Mouse (Mus musculus): ENCODE measurements around the gene Il17d. TPM values are rescaled to one million over a fixed set of nuclear protein-coding genes. Genes with fewer than 3 reads are reported as not detected.

The Il17d gene
- polyA plus RNA-seq, 1 experiment from 2014 or later = 7.4 TPM

- peak; percentile 25; the same call in 1 of the 2 replicates for ATAC-seq (ENCODE audit: low FRiP score, low read depth)
- no peaks in the 10 kb centered on the region for H3K9me3 ChIP-seq
- peak overlapping the region; percentile 72 for H3K4me2 ChIP-seq
- 0 out of 2 replicates have a peak overlapping the region, but pooled peaks have one; percentile 75 for H3K9ac ChIP-seq
- peak overlapping the region; percentile 72 for H3K27ac ChIP-seq (replicated peaks)
- H3K4me3 ChIP-seq = peak overlapping the region; percentile 69
- peaks cover 24% of the 10 kb centered on the region for H3K4me1 ChIP-seq (replicated peaks)
- 61% methylated on average over 10 of the region's 10 CpGs for WGBS
- H3K27me3 ChIP-seq = peaks cover 14% of the 10 kb centered on the region
- no peaks in the 10 kb centered on the region for H3K36me3 ChIP-seq
Observed at GRCm38 (mm10) chr14:57526050-57526623, 1.6 kb downstream of the Il17d start.

DNA sequence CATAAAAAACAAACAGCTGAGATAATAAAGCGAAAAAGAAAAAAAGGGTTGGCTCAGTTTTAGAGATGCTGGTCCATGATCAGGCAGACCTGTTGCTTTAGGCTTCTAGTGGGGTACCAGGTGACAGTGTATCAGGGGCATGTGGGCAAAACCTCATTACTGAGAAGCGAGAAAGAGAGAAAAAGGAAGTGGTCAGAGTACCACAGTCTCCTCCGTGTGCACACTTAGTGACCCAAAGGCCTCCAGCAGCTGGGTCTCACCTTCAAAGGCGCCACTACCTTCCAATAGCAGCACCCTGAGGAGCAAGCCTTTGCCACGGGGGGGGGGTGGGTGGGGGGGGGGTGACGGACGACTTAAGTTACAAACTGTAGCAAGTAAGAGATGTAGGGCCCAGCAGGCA lies 2.5 kb downstream of the Il17d start:
- 43% methylated on average over 7 of the region's 7 CpGs for WGBS
- Histone ChIP-seq H3K4me1 (replicated peaks) (peaks cover 24% of the 10 kb centered on the region), H3K4me3 (no peak overlapping the region), H3K36me3 (no peaks in the 10 kb centered on the region), H3K4me2 (no peak overlapping the region), H3K27me3 (peaks cover 14% of the 10 kb centered on the region), H3K27ac (replicated peaks) (no peak overlapping the region), H3K9me3 (no peaks in the 10 kb centered on the region), H3K9ac (no peak overlapping the region)
- ATAC-seq (ENCODE audit: low FRiP score, low read depth) = no peak

GRCm38 (mm10) chr14:57527598-57527997 lies 3.0 kb downstream of the Il17d start:
- no peak overlapping the region for H3K4me3 ChIP-seq
- whole genome bisulfite sequencing = 30% methylated on average over 2 of the region's 2 CpGs
- H3K9me3 ChIP-seq = no peaks in the 10 kb centered on the region
- ATAC-seq (ENCODE audit: low FRiP score, low read depth) = no peak
- H3K27ac ChIP-seq (replicated peaks) = no peak overlapping the region
- H3K36me3 ChIP-seq = no peaks in the 10 kb centered on the region
- H3K9ac ChIP-seq = no peak overlapping the region
- peaks cover 16% of the 10 kb centered on the region for H3K27me3 ChIP-seq
- no peak overlapping the region for H3K4me2 ChIP-seq
- H3K4me1 ChIP-seq (replicated peaks) = peaks cover 24% of the 10 kb centered on the region

GRCm38 (mm10) chr14:57529086-57529785 lies 4.7 kb downstream of the Il17d start:
- H3K27ac ChIP-seq (replicated peaks) = no peak overlapping the region
- H3K36me3 ChIP-seq = no peaks in the 10 kb centered on the region
- WGBS = 57% methylated on average over 10 of the region's 10 CpGs
- H3K4me2 ChIP-seq = no peak overlapping the region
- H3K4me3 ChIP-seq = no peak overlapping the region
- peaks cover 26% of the 10 kb centered on the region for H3K4me1 ChIP-seq (replicated peaks)
- ATAC-seq (ENCODE audit: low FRiP score, low read depth) = no peak
- no peak overlapping the region for H3K9ac ChIP-seq
- H3K9me3 ChIP-seq = no peaks in the 10 kb centered on the region
- peaks cover 12% of the 10 kb centered on the region for H3K27me3 ChIP-seq

DNA sequence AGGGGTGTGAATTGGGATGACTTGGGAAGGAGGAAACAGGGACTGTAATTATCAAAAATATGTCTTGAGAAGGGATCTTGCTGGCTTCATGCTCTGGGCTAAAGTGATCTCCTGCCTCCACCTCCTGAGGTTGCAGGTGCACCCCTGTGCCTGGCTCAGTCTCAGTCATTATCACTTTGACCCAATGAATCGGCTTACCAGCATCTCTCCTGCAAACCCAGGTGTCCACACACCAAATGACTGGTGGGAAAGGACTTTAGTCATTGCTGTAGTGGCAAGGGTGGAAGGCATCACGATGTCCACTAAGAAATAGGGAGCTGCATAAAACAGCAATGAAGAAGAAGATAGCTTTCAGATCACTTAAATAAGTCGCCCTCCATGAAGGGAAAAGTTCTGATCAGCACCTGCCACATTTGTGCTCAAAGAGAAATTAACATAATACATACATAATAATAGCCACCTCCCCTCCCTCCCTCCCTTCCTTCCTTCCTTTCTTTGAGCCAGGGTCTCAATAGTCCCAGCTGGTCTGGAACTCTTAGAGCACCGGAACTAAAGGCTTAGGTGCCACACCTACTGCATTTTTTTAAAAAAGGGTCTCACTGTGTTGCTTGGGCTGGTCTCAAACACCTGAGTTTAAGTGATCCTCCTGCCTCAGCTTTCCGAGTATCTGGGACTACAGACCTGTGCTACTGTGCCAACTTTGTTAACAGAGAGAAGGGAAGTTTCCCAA lies 5.4 kb downstream of the Il17d start:
- Histone ChIP-seq H3K4me1 (replicated peaks) (peaks cover 30% of the 10 kb centered on the region), H3K36me3 (no peaks in the 10 kb centered on the region), H3K27me3 (peaks cover 12% of the 10 kb centered on the region), H3K27ac (replicated peaks) (no peak overlapping the region), H3K9me3 (no peaks in the 10 kb centered on the region), H3K9ac (no peak overlapping the region), H3K4me2 (no peak overlapping the region), H3K4me3 (no peak overlapping the region)
- 65% methylated on average over 5 of the region's 5 CpGs for WGBS
- ATAC-seq (ENCODE audit: low FRiP score, low read depth) = no peak

GRCm38 (mm10) chr14:57532577-57532976 lies 8.0 kb downstream of the Il17d start:
- Histone ChIP-seq H3K27ac (replicated peaks) (no peak overlapping the region), H3K4me2 (no peak overlapping the region), H3K9me3 (no peaks in the 10 kb centered on the region), H3K4me3 (no peak overlapping the region), H3K4me1 (replicated peaks) (peaks cover 32% of the 10 kb centered on the region), H3K9ac (no peak overlapping the region), H3K36me3 (no peaks in the 10 kb centered on the region), H3K27me3 (peaks cover 7% of the 10 kb centered on the region; the same call in 1 of the 2 replicates)
- WGBS = 92% methylated on average over 3 of the region's 3 CpGs
- no peak for ATAC-seq (ENCODE audit: low FRiP score, low read depth)

DNA sequence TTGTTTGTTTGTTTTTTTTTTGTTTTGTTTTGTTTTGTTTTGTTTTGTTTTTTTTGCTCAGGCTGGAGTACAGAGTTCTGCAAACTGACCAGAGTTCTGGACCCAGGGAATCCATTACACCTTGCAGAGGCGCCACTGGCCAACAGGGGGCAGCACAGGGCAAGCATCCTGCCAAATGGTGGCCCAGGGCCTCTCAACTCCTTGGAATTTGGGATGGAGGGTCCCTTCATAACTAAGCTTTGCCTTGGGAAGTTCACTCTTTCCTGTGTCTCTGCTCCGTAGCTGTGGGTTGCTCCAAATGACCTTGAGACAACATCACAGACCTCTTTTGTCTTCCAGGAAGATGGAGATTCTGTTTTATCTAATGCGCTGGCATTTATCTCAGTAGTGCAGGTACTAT lies 8.6 kb downstream of the Il17d start:
- ATAC-seq (ENCODE audit: low FRiP score, low read depth) = no peak
- Histone ChIP-seq H3K4me1 (replicated peaks) (peaks cover 34% of the 10 kb centered on the region), H3K27me3 (0 out of 2 replicates have a peak, but pooled peaks cover 6% of the 10 kb centered on the region), H3K36me3 (no peaks in the 10 kb centered on the region), H3K9me3 (no peaks in the 10 kb centered on the region), H3K27ac (replicated peaks) (no peak overlapping the region), H3K4me3 (no peak overlapping the region), H3K4me2 (no peak overlapping the region), H3K9ac (no peak overlapping the region)
- 38% methylated on average over 3 of the region's 3 CpGs for WGBS

DNA sequence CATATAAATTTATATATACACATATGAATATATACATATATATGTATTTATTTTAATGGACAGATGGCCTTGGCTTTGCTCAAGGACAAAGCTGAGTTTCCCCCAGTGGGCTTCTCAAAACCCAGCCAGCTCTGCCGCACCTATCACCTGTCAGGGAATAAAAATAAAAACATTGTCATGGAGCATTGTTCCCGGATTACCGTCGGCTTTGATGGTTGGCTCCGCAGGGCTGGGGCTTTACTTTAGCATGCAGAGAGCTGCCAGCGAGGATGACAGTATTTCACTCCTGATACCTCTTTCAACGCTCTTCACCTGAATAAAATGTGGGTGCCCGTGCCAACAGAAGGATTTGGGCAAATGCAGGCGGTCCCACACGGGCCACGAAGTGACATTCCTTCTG lies 9.3 kb downstream of the Il17d start:
- Histone ChIP-seq H3K4me2 (no peak overlapping the region), H3K9ac (no peak overlapping the region), H3K4me1 (replicated peaks) (peaks cover 34% of the 10 kb centered on the region), H3K27me3 (0 out of 2 replicates have a peak, but pooled peaks cover 6% of the 10 kb centered on the region), H3K4me3 (no peak overlapping the region), H3K27ac (replicated peaks) (no peak overlapping the region), H3K9me3 (no peaks in the 10 kb centered on the region), H3K36me3 (no peaks in the 10 kb centered on the region)
- 18% methylated on average over 11 of the region's 11 CpGs for WGBS
- ATAC-seq (ENCODE audit: low FRiP score, low read depth) = no peak

- Histone ChIP-seq H3K27me3 (0 out of 2 replicates have a peak, but pooled peaks cover 6% of the 10 kb centered on the region), H3K9me3 (no peaks in the 10 kb centered on the region), H3K4me3 (no peak overlapping the region), H3K4me2 (no peak overlapping the region), H3K4me1 (replicated peaks) (peaks cover 34% of the 10 kb centered on the region), H3K36me3 (no peaks in the 10 kb centered on the region), H3K27ac (replicated peaks) (peak overlapping the region; percentile 63; the same call in 1 of the 2 replicates), H3K9ac (no peak overlapping the region)
- no peak for ATAC-seq (ENCODE audit: low FRiP score, low read depth)
- WGBS = 12% methylated on average over 5 of the region's 5 CpGs
Observed at GRCm38 (mm10) chr14:57534346-57534745, 9.8 kb downstream of the Il17d start.

DNA sequence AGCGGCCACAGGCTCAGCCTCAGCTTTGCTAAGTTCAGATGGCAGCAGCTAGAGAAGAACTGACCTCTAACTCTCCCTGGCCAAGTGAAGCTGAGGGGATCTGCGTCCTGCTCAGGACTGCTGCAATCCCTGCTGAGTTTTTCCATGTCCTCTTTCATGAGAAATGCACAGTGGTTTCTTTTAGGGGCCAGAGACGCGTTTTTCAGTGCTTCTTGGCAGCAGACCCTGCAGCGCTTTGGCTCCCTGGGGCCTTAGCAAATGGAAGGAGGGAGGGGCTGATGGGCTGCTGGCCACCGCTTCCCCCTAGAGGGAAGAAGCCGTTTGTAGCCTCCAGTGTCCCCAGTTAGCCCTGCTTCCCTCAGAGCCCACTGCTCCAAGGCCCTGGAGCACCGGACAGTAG lies 10.4 kb downstream of the Il17d start:
- WGBS = 12% methylated on average over 8 of the region's 8 CpGs
- Histone ChIP-seq H3K36me3 (no peaks in the 10 kb centered on the region), H3K27ac (replicated peaks) (peak overlapping the region; percentile 63), H3K4me3 (no peak overlapping the region), H3K9ac (no peak overlapping the region), H3K27me3 (0 out of 2 replicates have a peak, but pooled peaks cover 6% of the 10 kb centered on the region), H3K4me2 (peak overlapping the region; percentile 11; the same call in 1 of the 2 replicates), H3K9me3 (no peaks in the 10 kb centered on the region), H3K4me1 (replicated peaks) (peaks cover 34% of the 10 kb centered on the region)
- peak; percentile 59; the same call in 1 of the 2 replicates for ATAC-seq (ENCODE audit: low FRiP score, low read depth)

GRCm38 (mm10) chr14:57535646-57536045 lies 11.1 kb downstream of the Il17d start:
- Histone ChIP-seq H3K9ac (no peak overlapping the region), H3K4me1 (replicated peaks) (peaks cover 34% of the 10 kb centered on the region), H3K9me3 (no peaks in the 10 kb centered on the region), H3K36me3 (no peaks in the 10 kb centered on the region), H3K27me3 (0 out of 2 replicates have a peak, but pooled peaks cover 6% of the 10 kb centered on the region), H3K4me2 (no peak overlapping the region), H3K27ac (replicated peaks) (peak overlapping the region; percentile 63; the same call in 1 of the 2 replicates), H3K4me3 (no peak overlapping the region)
- 0 out of 2 replicates have a peak, but pooled peaks have one; percentile 11 for ATAC-seq (ENCODE audit: low FRiP score, low read depth)
- WGBS = 32% methylated on average over 6 of the region's 6 CpGs

- Histone ChIP-seq H3K9me3 (no peaks in the 10 kb centered on the region), H3K4me2 (no peak overlapping the region; the same call in 1 of the 2 replicates), H3K4me3 (no peak overlapping the region), H3K27me3 (0 out of 2 replicates have a peak, but pooled peaks cover 6% of the 10 kb centered on the region), H3K9ac (no peak overlapping the region), H3K36me3 (no peaks in the 10 kb centered on the region), H3K27ac (replicated peaks) (no peak overlapping the region), H3K4me1 (replicated peaks) (peaks cover 34% of the 10 kb centered on the region)
- 31% methylated on average over 9 of the region's 9 CpGs for WGBS
- no peak for ATAC-seq (ENCODE audit: low FRiP score, low read depth)
Observed at GRCm38 (mm10) chr14:57536820-57537219, 12.2 kb downstream of the Il17d start.

Data from hindbrain, embryonic 15.5 days (tissue).